In genomic region chr6:56797311-56798151, GRCm38 (mm10) we compare ENCODE assay signal across 8 mouse cellular contexts. TPM values are rescaled to one million over a fixed set of nuclear protein-coding genes. Genes with fewer than 3 reads are reported as not detected.
A peak's percentile ranks its signal among the peaks of the same experiment; 100 is the strongest.
DNase-seq lines count a peak whose midpoint lies in the region; ATAC-seq and TF ChIP-seq lines count a peak whose summit lies in the region.

TSS of gene Kbtbd2 (minus strand) at chr6:56797813.

- ATAC-seq in embryonic facial prominence, embryonic 15.5 days (ENCODE audit: insufficient number of reproducible peaks, low FRiP score, low TSS enrichment, low read depth): peak; percentile 94
- ATAC-seq in kidney, embryonic 15.5 days (replicated peaks; ENCODE audit: low FRiP score): peak; percentile 97
- ATAC-seq in monocyte, adult 5-6 weeks (replicated peaks; ENCODE audit: insufficient number of reproducible peaks, low FRiP score, low TSS enrichment, poor library complexity, severe bottlenecking): peak; percentile 79

- peak within 1 kb of the TSS; percentile 93 for H3K9ac ChIP-seq in embryonic facial prominence, embryonic 15.5 days
- H3K9ac ChIP-seq in kidney, embryonic 15.5 days: peak within 1 kb of the TSS; percentile 92

- H3K36me3 ChIP-seq in embryonic facial prominence, embryonic 15.5 days: no peaks in the 10 kb centered on the region
- H3K36me3 ChIP-seq in heart, embryonic 10.5 days: no peaks in the 10 kb centered on the region
- peaks cover 9% of the 10 kb centered on the region; the same call in 1 of the 2 replicates for H3K36me3 ChIP-seq in kidney, embryonic 15.5 days

- H3K9me3 ChIP-seq in embryonic facial prominence, embryonic 15.5 days (replicated peaks): no peaks in the 10 kb centered on the region
- no peaks in the 10 kb centered on the region for H3K9me3 ChIP-seq in heart, embryonic 10.5 days
- H3K9me3 ChIP-seq in kidney, embryonic 15.5 days (replicated peaks): no peaks in the 10 kb centered on the region

- peak within 1 kb of the TSS; percentile 94 for H3K4me3 ChIP-seq in bone marrow, adult 2 months (replicated peaks; ENCODE audit: control insufficient read depth, low read depth, low read length)
- H3K4me3 ChIP-seq in embryonic facial prominence, embryonic 15.5 days (replicated peaks): peak within 1 kb of the TSS; percentile 60
- H3K4me3 ChIP-seq in heart, embryonic 10.5 days: peak within 1 kb of the TSS; percentile 89
- peak within 1 kb of the TSS; percentile 87 for H3K4me3 ChIP-seq in kidney, embryonic 15.5 days (replicated peaks)

- H3K4me2 ChIP-seq in embryonic facial prominence, embryonic 15.5 days (replicated peaks): peak within 1 kb of the TSS; percentile 67
- peak within 1 kb of the TSS; percentile 78 for H3K4me2 ChIP-seq in kidney, embryonic 15.5 days

- 2% methylated on average over 98 of the region's 98 CpGs for WGBS in bone marrow, adult 2 months
- under 1% methylated on average over 95 of the region's 98 CpGs for WGBS in embryonic facial prominence, embryonic 15.5 days
- WGBS in heart, embryonic 10.5 days: under 1% methylated on average over 97 of the region's 98 CpGs
- under 1% methylated on average over 88 of the region's 98 CpGs for WGBS in kidney, embryonic 15.5 days

- H3K27ac ChIP-seq in bone marrow, adult 2 months (ENCODE audit: control insufficient read depth, insufficient read depth, low read depth, low read length, poor library complexity): peak within 1 kb of the TSS; percentile 100
- peak within 1 kb of the TSS; percentile 97 for H3K27ac ChIP-seq in embryonic facial prominence, embryonic 15.5 days (replicated peaks)
- peak within 1 kb of the TSS; percentile 99 for H3K27ac ChIP-seq in heart, embryonic 10.5 days
- H3K27ac ChIP-seq in kidney, embryonic 15.5 days: peak within 1 kb of the TSS; percentile 100

- no peaks in the 10 kb centered on the region for H3K27me3 ChIP-seq in embryonic facial prominence, embryonic 15.5 days
- H3K27me3 ChIP-seq in heart, embryonic 10.5 days (ENCODE audit: insufficient read depth, poor library complexity, severe bottlenecking): no peaks in the 10 kb centered on the region
- no peaks in the 10 kb centered on the region for H3K27me3 ChIP-seq in kidney, embryonic 15.5 days

- peak; percentile 88 for DNase-seq in 416B (ENCODE audit: low read depth)
- peak; percentile 96 for DNase-seq in heart, embryonic 10.5 days (ENCODE audit: low spot score)
- peak; percentile 96 for DNase-seq in liver
- DNase-seq in spleen, postnatal 4 days (ENCODE audit: low spot score in 2 of 2): peak; percentile 93 to 96

- H3K4me1 ChIP-seq in bone marrow, adult 2 months (ENCODE audit: control insufficient read depth, insufficient read depth, low read length): no peaks in the 10 kb centered on the region; the same call in 1 of the 2 replicates
- H3K4me1 ChIP-seq in embryonic facial prominence, embryonic 15.5 days: peaks cover 12% of the 10 kb centered on the region
- H3K4me1 ChIP-seq in heart, embryonic 10.5 days: peaks cover 16% of the 10 kb centered on the region
- peaks cover 23% of the 10 kb centered on the region for H3K4me1 ChIP-seq in kidney, embryonic 15.5 days

- no peak for TF ChIP-seq CTCF in bone marrow, adult 2 months (IDR thresholded peaks at IDR 0.05; ENCODE audit: control insufficient read depth, insufficient read depth, low read length)

- peak; percentile 80; the same call in 1 of the 2 replicates for TF ChIP-seq POLR2A in bone marrow, adult 2 months (IDR thresholded peaks at IDR 0.05; ENCODE audit: borderline replicate concordance, control insufficient read depth, low read depth, low read length)

RNA-seq across cellular contexts. Expression of gene Kbtbd2, which starts in this region (rescaled TPM):
- polyA plus RNA-seq in bone marrow, adult 2 months (2011; ENCODE audit: insufficient read depth, insufficient read length, low replicate concordance, missing spikeins): 12.8 and 15.3 TPM in 2 replicates
- 25.5 and 29.0 TPM in 2 replicates for polyA plus RNA-seq in embryonic facial prominence, embryonic 15.5 days (2015; fragmentation: Nextera tagmentation; extraction: Ambion mirVana)
- 35.8 and 39.9 TPM in 2 replicates for polyA plus RNA-seq in heart, embryonic 10.5 days (2016; fragmentation: Nextera tagmentation; extraction: Ambion mirVana)
- polyA plus RNA-seq in kidney, embryonic 15.5 days (2015; fragmentation: Nextera tagmentation; extraction: Ambion mirVana): 32.6 and 35.7 TPM in 2 replicates
- 75.5 to 79.5 TPM (median 77.3 TPM) in 3 replicates for total RNA-seq in monocyte, adult 5-6 weeks (2017)

Comparison
In these comparisons a context has a peak if more than half of its experiments do, and no peak if none do; other contexts are left out.
1. Peak in every context shown above with its lines: DNase-seq, ATAC-seq, H3K4me3 ChIP-seq and H3K27ac ChIP-seq.